Mouse (Mus musculus) CH12.LX (cell line): ENCODE measurements around the gene Tgfb2. TPM values are rescaled to one million over a fixed set of nuclear protein-coding genes. Genes with fewer than 3 reads are reported as not detected.

ENCODE experiments used
- DNase-seq: peaks from one replicate; pipeline ENCODE4 v3.0.0-alpha.2; 2013; ENCODE audit errors: extremely low read depth
- H3K27ac ChIP-seq: 2 replicates; pipeline ENCODE4 v1.5.1; 2012; ENCODE audit warnings: low read depth, mild to moderate bottlenecking, control low read depth, moderate library complexity; ENCODE audit not compliant: insufficient read depth
- H3K27me3 ChIP-seq: replicated peaks from 2 replicates; pipeline ENCODE3; 2012; ENCODE audit warnings: inconsistent platforms
- H3K36me3 ChIP-seq, 2 experiments: replicated peaks in 1 of 2; 2 replicates each; pipeline versions ENCODE3 to v1.6.1; 2012; ENCODE audit warnings: inconsistent platforms in 1 of 2, low read length in 1 of 2, mild to moderate bottlenecking in 1 of 2, mixed read lengths in 1 of 2, moderate library complexity in 1 of 2; ENCODE audit not compliant: control insufficient read depth in 1 of 2, insufficient read depth in 1 of 2
- H3K4me1 ChIP-seq, 2 experiments: 2 replicates each; pipeline ENCODE4 v1.6.1; 2012; ENCODE audit warnings: inconsistent platforms in 1 of 2, moderate library complexity in 1 of 2; ENCODE audit not compliant: insufficient read depth in 2 of 2, control insufficient read depth in 1 of 2
- H3K4me2 ChIP-seq: 2 replicates; pipeline ENCODE4 v1.6.1; 2012; ENCODE audit warnings: low read depth, mild to moderate bottlenecking, control low read depth; ENCODE audit not compliant: poor library complexity, insufficient read depth, severe bottlenecking
- H3K4me3 ChIP-seq, 3 experiments: fragments of 150-350 bp in 1 of 3; sonication (generic) in 1 of 3; replicated peaks in 1 of 3; 2 replicates each; pipeline versions ENCODE3 to v1.5.1; 2011 to 2012; ENCODE audit warnings: low read depth in 2 of 3, low read length in 2 of 3, mild to moderate bottlenecking in 2 of 3, moderate library complexity in 2 of 3, control low read depth in 1 of 3, improper control_type of control experiment in 1 of 3, inconsistent platforms in 1 of 3, mixed read lengths in 1 of 3; ENCODE audit not compliant: poor library complexity in 1 of 3
- H3K79me2 ChIP-seq: replicated peaks from 2 replicates; pipeline ENCODE4 v1.6.1; 2012; ENCODE audit warnings: mild to moderate bottlenecking, moderate library complexity; ENCODE audit not compliant: control insufficient read depth, poor library complexity, insufficient read depth, severe bottlenecking; ENCODE audit errors: extremely low read depth
- H3K9ac ChIP-seq: 2 replicates; pipeline ENCODE4 v1.6.1; 2012; ENCODE audit warnings: low read depth, mild to moderate bottlenecking, control low read depth, moderate library complexity; ENCODE audit not compliant: insufficient read depth
- H3K9me3 ChIP-seq: replicated peaks from 2 replicates; pipeline ENCODE3; 2012; ENCODE audit warnings: low read length, inconsistent platforms, mixed read lengths
- BHLHE40 ChIP-seq: IDR thresholded peaks from 2 replicates; pipeline ENCODE4 v1.6.1; 2011; ENCODE audit warnings: mild to moderate bottlenecking, low read depth, low read length, improper control_type of control experiment
- CHD1 ChIP-seq: IDR thresholded peaks from 2 replicates; pipeline ENCODE4 v1.6.1; 2012; ENCODE audit warnings: low read depth, low read length, improper control_type of control experiment, inconsistent platforms
- CHD2 ChIP-seq: IDR thresholded peaks from 2 replicates; pipeline ENCODE4 v1.6.1; 2011; ENCODE audit warnings: low read length, improper control_type of control experiment
- CTCF ChIP-seq, 2 experiments: IDR thresholded peaks in 1 of 2; conservative IDR thresholded peaks in 1 of 2; 2 replicates each; pipeline ENCODE4 v1.5.1; 2011 to 2012; ENCODE audit warnings: low read depth in 2 of 2, low read length in 2 of 2, improper control_type of control experiment in 1 of 2, inconsistent platforms in 1 of 2, mild to moderate bottlenecking in 1 of 2, moderate library complexity in 1 of 2
- E2F4 ChIP-seq: IDR thresholded peaks from 2 replicates; pipeline ENCODE4 v1.6.1; 2011; ENCODE audit warnings: low read depth, low read length, improper control_type of control experiment; ENCODE audit not compliant: insufficient replicate concordance
- ELF1 ChIP-seq: IDR thresholded peaks from 2 replicates; pipeline ENCODE4 v1.6.1; 2014; ENCODE audit warnings: low read depth, mild to moderate bottlenecking, inconsistent platforms, low read length, improper control_type of control experiment
- EP300 ChIP-seq: IDR thresholded peaks from 2 replicates; pipeline ENCODE4 v1.6.1; 2011; ENCODE audit warnings: low read length, improper control_type of control experiment
- ETS1 ChIP-seq: conservative IDR thresholded peaks from 2 replicates; pipeline ENCODE4 v1.6.1; 2012; ENCODE audit warnings: low read depth, mild to moderate bottlenecking, inconsistent platforms, low read length, improper control_type of control experiment, moderate library complexity
- HCFC1 ChIP-seq: IDR thresholded peaks from 2 replicates; pipeline ENCODE4 v1.6.1; 2012; ENCODE audit warnings: low read depth, mild to moderate bottlenecking, inconsistent platforms, low read length, improper control_type of control experiment
- JUN ChIP-seq: IDR thresholded peaks from 2 replicates; pipeline ENCODE4 v1.6.1; 2011; ENCODE audit warnings: low read depth, mild to moderate bottlenecking, low read length, improper control_type of control experiment, moderate library complexity; ENCODE audit not compliant: insufficient read depth
- JUND ChIP-seq: conservative IDR thresholded peaks from 2 replicates; pipeline ENCODE4 v1.6.1; 2011; ENCODE audit warnings: low read depth, low read length, improper control_type of control experiment
- KAT2A ChIP-seq: IDR thresholded peaks from 2 replicates; pipeline ENCODE4 v1.6.1; 2012; ENCODE audit warnings: low read length, improper control_type of control experiment, inconsistent platforms; ENCODE audit not compliant: insufficient replicate concordance
- MAFK ChIP-seq: IDR thresholded peaks from 2 replicates; pipeline ENCODE4 v1.6.1; 2011; ENCODE audit warnings: low read length, improper control_type of control experiment; ENCODE audit not compliant: insufficient replicate concordance
- MAX ChIP-seq: IDR thresholded peaks from 2 replicates; pipeline ENCODE4 v1.6.1; 2011; ENCODE audit warnings: low read length, improper control_type of control experiment
- MAZ ChIP-seq: IDR thresholded peaks from 2 replicates; pipeline ENCODE4 v1.6.1; 2012; ENCODE audit warnings: low read depth, mild to moderate bottlenecking, inconsistent platforms, low read length, improper control_type of control experiment, moderate library complexity
- MEF2A ChIP-seq: IDR thresholded peaks from 2 replicates; pipeline ENCODE4 v1.6.1; 2014; ENCODE audit warnings: low read depth, mild to moderate bottlenecking, inconsistent platforms, low read length, improper control_type of control experiment, borderline replicate concordance
- MXI1 ChIP-seq: IDR thresholded peaks from 2 replicates; pipeline ENCODE4 v1.6.1; 2011; ENCODE audit warnings: mild to moderate bottlenecking, low read depth, low read length, improper control_type of control experiment
- NRF1 ChIP-seq: IDR thresholded peaks from 2 replicates; pipeline ENCODE4 v1.6.1; 2014; ENCODE audit warnings: low read depth, mild to moderate bottlenecking, inconsistent platforms, low read length, improper control_type of control experiment, moderate library complexity
- PAX5 ChIP-seq: IDR thresholded peaks from 2 replicates; pipeline ENCODE4 v1.6.1; 2012; ENCODE audit warnings: low read length, inconsistent platforms, mixed read lengths
- POLR2A ChIP-seq: IDR thresholded peaks from 2 replicates; pipeline ENCODE4 v1.6.1; 2011; ENCODE audit warnings: low read depth, mild to moderate bottlenecking, improper control_type of control experiment, low read length
- POLR2AphosphoS2 ChIP-seq: IDR thresholded peaks from 2 replicates; pipeline ENCODE4 v1.6.1; 2011; ENCODE audit warnings: low read depth, low read length, improper control_type of control experiment
- RAD21 ChIP-seq: IDR thresholded peaks from 2 replicates; pipeline ENCODE4 v1.6.1; 2011; ENCODE audit warnings: low read depth, mild to moderate bottlenecking, low read length, improper control_type of control experiment, moderate library complexity
- RCOR1 ChIP-seq: conservative IDR thresholded peaks from 2 replicates; pipeline ENCODE4 v1.6.1; 2012; ENCODE audit warnings: low read depth, mild to moderate bottlenecking, inconsistent platforms, low read length, improper control_type of control experiment
- SIN3A ChIP-seq: IDR thresholded peaks from 2 replicates; pipeline ENCODE4 v1.6.1; 2012; ENCODE audit warnings: low read length, improper control_type of control experiment, inconsistent platforms
- TBP ChIP-seq: conservative IDR thresholded peaks from 2 replicates; pipeline ENCODE4 v1.6.1; 2011; ENCODE audit warnings: low read depth, low read length, improper control_type of control experiment
- TCF12 ChIP-seq: IDR thresholded peaks from 2 replicates; pipeline ENCODE4 v1.6.1; 2014; ENCODE audit warnings: low read depth, mild to moderate bottlenecking, inconsistent platforms, low read length, improper control_type of control experiment
- UBTF ChIP-seq: IDR thresholded peaks from 2 replicates; pipeline ENCODE4 v1.6.1; 2012; ENCODE audit warnings: low read depth, mild to moderate bottlenecking, inconsistent platforms, low read length, improper control_type of control experiment, moderate library complexity
- USF1 ChIP-seq: IDR thresholded peaks from 2 replicates; pipeline ENCODE4 v1.6.1; 2014; ENCODE audit warnings: low read depth, mild to moderate bottlenecking, inconsistent platforms, low read length, improper control_type of control experiment
- USF2 ChIP-seq: conservative IDR thresholded peaks from 2 replicates; pipeline ENCODE4 v1.6.1; 2011; ENCODE audit warnings: low read depth, low read length, improper control_type of control experiment
- ZKSCAN1 ChIP-seq: IDR thresholded peaks from 2 replicates; pipeline ENCODE4 v1.6.1; 2012; ENCODE audit warnings: low read depth, inconsistent platforms, low read length, improper control_type of control experiment, borderline replicate concordance
- ZMIZ1 ChIP-seq: IDR thresholded peaks from 2 replicates; pipeline ENCODE4 v1.6.1; 2012; ENCODE audit warnings: low read depth, mild to moderate bottlenecking, inconsistent platforms, low read length, improper control_type of control experiment
- ZNF384 ChIP-seq: IDR thresholded peaks from 2 replicates; pipeline ENCODE4 v1.6.1; 2012; ENCODE audit warnings: low read depth, low read length, improper control_type of control experiment, inconsistent platforms
- dilution Hi-C: fragments of 300-500 bp; cut with MboI; formaldehyde crosslinking; loops from 2 replicates; pipeline ENCODE4 v1.14.3; 2020; ENCODE audit warnings: low sequenced_read_pairs; ENCODE audit not compliant: extremely low pct_unique_long_range_greater_than_20kb, extremely low pct_ligation_motif_present
- in situ Hi-C: fragments of 300-500 bp; cut with MboI; formaldehyde crosslinking; loops from 3 replicates; pipeline ENCODE4 v1.14.3; 2019; ENCODE audit warnings: low sequenced_read_pairs, low pct_ligation_motif_present, low pct_unique_long_range_greater_than_20kb, mixed read lengths
- polyA plus RNA-seq: library from polyadenylated mRNA; unstranded; fragments of >175 nt; gene quantifications from 2 replicates; pipeline ENCODE4 v1.2.1, GENCODE M21; 2012; ENCODE audit warnings: low read depth; ENCODE audit not compliant: insufficient read length
- total RNA-seq, 2 experiments: library from RNA; depleted of rRNA; stranded (reverse); fragments of 300-350 nt in 1 of 2; fragments of >200 nt in 1 of 2; gene quantifications; 2 replicates each; pipeline ENCODE4 v1.2.3; 2012 to 2014

Tgfb2 gene
- total and polyA plus RNA-seq, 3 experiments = 0.04 TPM; not detected in 2

- no peak for TF ChIP-seq UBTF
- TF ChIP-seq MEF2A = no peak
- no peak for TF ChIP-seq POLR2A
- TF ChIP-seq JUND = no peak
- TF ChIP-seq ETS1 = no peak
- TF ChIP-seq JUN = no peak
- no peak for TF ChIP-seq MAX
- no peak for TF ChIP-seq CTCF (conservative IDR thresholded peaks at IDR 0.05 in 1 of 2, IDR thresholded peaks at IDR 0.05 in 1 of 2; ENCODE audit: low read depth in 2 of 2, low read length in 2 of 2)
- no peak for TF ChIP-seq USF1
- TF ChIP-seq SIN3A = no peak
- no peak for TF ChIP-seq RAD21
- TF ChIP-seq BHLHE40 = no peak
- no peak for TF ChIP-seq MAZ
- TF ChIP-seq CHD2 = no peak
- no peak for TF ChIP-seq EP300
- TF ChIP-seq MAFK = no peak
- no peak for TF ChIP-seq ZMIZ1
- no peak for TF ChIP-seq TCF12
- no peak for TF ChIP-seq POLR2AphosphoS2
- dilution Hi-C loops = no loop called here
These were observed 16.5 kb upstream of the Tgfb2 start for GRCm38 (mm10) chr1:186722299-186722698.

GRCm38 (mm10) chr1:186721846-186722245 is 16.1 kb upstream of the Tgfb2 start:
- Histone ChIP-seq H3K9ac (no peak overlapping the region), H3K4me3 (no peak overlapping the region), H3K4me1 (peaks cover 0 to 2% of the 10 kb centered on the region in 2 experiments; a peak in 1 of 4 replicates), H3K27ac (no peak overlapping the region), H3K9me3 (no peaks in the 10 kb centered on the region), H3K4me2 (no peak overlapping the region), H3K79me2 (0 out of 2 replicates have a peak, but pooled peaks cover 3% of the 10 kb centered on the region), H3K27me3 (no peaks in the 10 kb centered on the region), H3K36me3 (peaks cover 42 to 91% of the 10 kb centered on the region in 2 experiments)
- peak; percentile 81 for DNase-seq
- dilution Hi-C loops = no loop called here
- in situ Hi-C loops = loop anchor here (25.0 kb wide), 1 partner anchor 1035 kb away; no protein-coding TSS in a partner anchor
- TF ChIP-seq E2F4 = no peak
- TF ChIP-seq KAT2A = no peak
- TF ChIP-seq UBTF = no peak
- peak; percentile 77 for TF ChIP-seq RAD21
- TF ChIP-seq MAFK = no peak
- TF ChIP-seq RCOR1 = no peak
- TF ChIP-seq JUND = no peak
- TF ChIP-seq POLR2A = no peak
- TF ChIP-seq POLR2AphosphoS2 = no peak
- TF ChIP-seq ZKSCAN1 = no peak
- TF ChIP-seq SIN3A = no peak
- no peak for TF ChIP-seq CHD2
- TF ChIP-seq USF1 = no peak
- no peak for TF ChIP-seq BHLHE40
- no peak for TF ChIP-seq HCFC1
- no peak for TF ChIP-seq EP300
- TF ChIP-seq MXI1 = no peak
- TF ChIP-seq MEF2A = no peak
- no peak for TF ChIP-seq NRF1
- TF ChIP-seq TCF12 = no peak
- TF ChIP-seq ZNF384 = no peak
- no peak for TF ChIP-seq USF2
- TF ChIP-seq TBP = no peak
- no peak for TF ChIP-seq JUN
- no peak for TF ChIP-seq PAX5
- TF ChIP-seq CHD1 = no peak
- TF ChIP-seq ELF1 = no peak

More at GRCm38 (mm10) chr1:186722299-186722698, 16.5 kb upstream of the Tgfb2 start:
- in situ Hi-C loops = loop anchor here (25.0 kb wide), 1 partner anchor 1035 kb away; no protein-coding TSS in a partner anchor
- Histone ChIP-seq H3K27me3 (no peaks in the 10 kb centered on the region), H3K9ac (no peak overlapping the region), H3K36me3 (peaks cover 42 to 91% of the 10 kb centered on the region in 2 experiments), H3K4me2 (no peak overlapping the region), H3K4me3 (no peak overlapping the region), H3K4me1 (peaks cover 0 to 2% of the 10 kb centered on the region in 2 experiments; a peak in 1 of 4 replicates), H3K9me3 (no peaks in the 10 kb centered on the region), H3K27ac (no peak overlapping the region), H3K79me2 (0 out of 2 replicates have a peak, but pooled peaks cover 3% of the 10 kb centered on the region)
- DNase-seq = no peak
